Mouse (Mus musculus) lung, embryonic 14.5 days (tissue): Measurements from ENCODE around the gene Wwox. TPM values are rescaled to one million over a fixed set of nuclear protein-coding genes. Genes with fewer than 3 reads are reported as not detected.
A peak's percentile ranks its signal among the peaks of the same experiment; 100 is the strongest.

Source experiments
- ATAC-seq: fragments of 200-750 bp; cut with Nextera tagmentation; 2 replicates; pipeline ENCODE4 v1.8.0; 2017; ENCODE audit warnings: mild to moderate bottlenecking, moderate TSS enrichment, moderate library complexity; ENCODE audit not compliant: insufficient read depth
- DNase-seq: peaks from one replicate; pipeline ENCODE4 v3.0.0-alpha.2; 2015
- H3K27ac ChIP-seq: fragments of 300-500 bp; sonication (generic); 2 replicates; pipeline ENCODE4 v1.5.1; 2014; ENCODE audit warnings: low read depth, mild to moderate bottlenecking, moderate library complexity
- H3K27me3 ChIP-seq: fragments of 300-500 bp; sonication (generic); 2 replicates; pipeline ENCODE4 v1.6.1; 2014; ENCODE audit warnings: low read length, control low read depth; ENCODE audit not compliant: insufficient read depth
- H3K36me3 ChIP-seq: fragments of 300-500 bp; sonication (generic); 2 replicates; pipeline ENCODE4 v1.6.1; 2014; ENCODE audit warnings: control low read depth; ENCODE audit not compliant: insufficient read depth
- H3K4me1 ChIP-seq: fragments of 300-500 bp; sonication (generic); 2 replicates; pipeline ENCODE4 v1.6.1; 2014; ENCODE audit warnings: antibody characterized with exemption, control low read depth; ENCODE audit not compliant: insufficient read depth
- H3K4me2 ChIP-seq: fragments of 300-500 bp; sonication (generic); 2 replicates; pipeline ENCODE4 v1.6.1; 2014; ENCODE audit warnings: mild to moderate bottlenecking
- H3K4me3 ChIP-seq: fragments of 300-500 bp; sonication (generic); 2 replicates; pipeline ENCODE4 v1.5.1; 2014; ENCODE audit warnings: low read depth, low read length
- H3K9ac ChIP-seq: fragments of 300-500 bp; sonication (generic); 2 replicates; pipeline ENCODE4 v1.6.1; 2014
- H3K9me3 ChIP-seq: fragments of 300-500 bp; sonication (generic); 2 replicates; pipeline ENCODE4 v1.6.1; 2016; ENCODE audit warnings: low read depth, low read length, control low read depth
- CTCF ChIP-seq: IDR thresholded peaks from 2 replicates; pipeline ENCODE4 v1.5.1; 2016; ENCODE audit warnings: antibody characterized with exemption, low read depth
- WGBS: fragments of 180-500 bp; shearing (Covaris S2); extraction: QIAGEN DNeasy Blood & Tissue Kit; methylation state at CpG from one replicate; pipeline ENCODE4 v1.1.7; 2014; 5-methylcytosine and 5-hydroxymethylcytosine counted together
- polyA plus RNA-seq: library from polyadenylated mRNA; unstranded; fragments of >200 nt; fragmentation: Nextera tagmentation; extraction: Ambion mirVana; gene quantifications from 2 replicates; pipeline ENCODE4 v1.2.1, GENCODE M21; 2014

Gene Wwox
- 16.1 and 16.3 TPM in 2 replicates for polyA plus RNA-seq

GRCm38 (mm10) chr8:114439334-114440204 is at the start of gene Wwox:
Gene Wwox, plus strand, starts transcription at chr8:114439655.
- peak; percentile 98 for ATAC-seq
- Histone ChIP-seq H3K4me3 (peak within 1 kb of the TSS; percentile 73), H3K27ac (peak within 1 kb of the TSS; percentile 72; the same call in 1 of the 2 replicates), H3K9ac (peak within 1 kb of the TSS; percentile 68), H3K9me3 (no peaks in the 10 kb centered on the region), H3K27me3 (no peaks in the 10 kb centered on the region), H3K4me1 (peaks cover 7% of the 10 kb centered on the region), H3K36me3 (no peaks in the 10 kb centered on the region), H3K4me2 (peak within 1 kb of the TSS; percentile 89)
- WGBS: under 1% methylated on average over 54 of the region's 54 CpGs
- peak; percentile 86 for TF ChIP-seq CTCF
- DNase-seq: peak; percentile 99

- no peak for ATAC-seq
- WGBS: 89% methylated on average over 11 of the region's 13 CpGs
These were observed 48.8 kb upstream of the Wwox start for GRCm38 (mm10) chr8:114390465-114391254.

GRCm38 (mm10) chr8:114398326-114398725 is 41.1 kb upstream of the Wwox start:
- ATAC-seq (no peak), DNase-seq (no peak)
- no peaks in the 10 kb centered on the region for H3K4me1 ChIP-seq
- H3K4me3 ChIP-seq: no peak overlapping the region
- WGBS: 89% methylated on average over 5 of the region's 5 CpGs
- no peaks in the 10 kb centered on the region for H3K9me3 ChIP-seq
- no peaks in the 10 kb centered on the region for H3K36me3 ChIP-seq
- TF ChIP-seq CTCF: no peak
- no peak overlapping the region for H3K27ac ChIP-seq
- no peaks in the 10 kb centered on the region for H3K27me3 ChIP-seq
- H3K9ac ChIP-seq: no peak overlapping the region
- no peak overlapping the region for H3K4me2 ChIP-seq

More at GRCm38 (mm10) chr8:114390465-114391254, 48.8 kb upstream of the Wwox start:
- no peaks in the 10 kb centered on the region for H3K9me3 ChIP-seq
- H3K4me3 ChIP-seq: no peak overlapping the region
- DNase-seq: peak; percentile 34
- H3K9ac ChIP-seq: no peak overlapping the region
- peak; percentile 62 for TF ChIP-seq CTCF
- H3K36me3 ChIP-seq: no peaks in the 10 kb centered on the region
- no peaks in the 10 kb centered on the region for H3K4me1 ChIP-seq
- no peak overlapping the region for H3K27ac ChIP-seq
- no peaks in the 10 kb centered on the region for H3K27me3 ChIP-seq
- no peak overlapping the region for H3K4me2 ChIP-seq

GRCm38 (mm10) chr8:114399273-114399672 is 40.2 kb upstream of the Wwox start:
- Histone ChIP-seq H3K27me3 (no peaks in the 10 kb centered on the region), H3K4me3 (no peak overlapping the region), H3K9me3 (no peaks in the 10 kb centered on the region), H3K9ac (no peak overlapping the region), H3K4me2 (no peak overlapping the region), H3K4me1 (no peaks in the 10 kb centered on the region), H3K36me3 (no peaks in the 10 kb centered on the region), H3K27ac (no peak overlapping the region)
- ATAC-seq (no peak), DNase-seq (no peak)
- TF ChIP-seq CTCF: no peak
- WGBS: 91% methylated on average over 5 of the region's 5 CpGs

GRCm38 (mm10) chr8:114401679-114402078 is 37.8 kb upstream of the Wwox start:
- no peak for DNase-seq
- no peak for TF ChIP-seq CTCF
- Histone ChIP-seq H3K36me3 (no peaks in the 10 kb centered on the region), H3K27me3 (no peaks in the 10 kb centered on the region), H3K4me2 (no peak overlapping the region), H3K9me3 (no peaks in the 10 kb centered on the region), H3K4me3 (no peak overlapping the region), H3K4me1 (no peaks in the 10 kb centered on the region), H3K27ac (no peak overlapping the region), H3K9ac (no peak overlapping the region)
- WGBS: 53% methylated on average over 7 of the region's 7 CpGs
- no peak for ATAC-seq

- H3K4me2 ChIP-seq: no peak overlapping the region
- no peaks in the 10 kb centered on the region for H3K9me3 ChIP-seq
- DNase-seq (no peak), ATAC-seq (no peak)
- H3K27ac ChIP-seq: no peak overlapping the region
- no peaks in the 10 kb centered on the region for H3K36me3 ChIP-seq
- WGBS: 69% methylated on average over 3 of the region's 3 CpGs
- H3K4me3 ChIP-seq: no peak overlapping the region
- no peak overlapping the region for H3K9ac ChIP-seq
- no peak for TF ChIP-seq CTCF
- H3K4me1 ChIP-seq: no peaks in the 10 kb centered on the region
- H3K27me3 ChIP-seq: no peaks in the 10 kb centered on the region
These were observed 28.0 kb upstream of the Wwox start for GRCm38 (mm10) chr8:114411421-114411820.

GRCm38 (mm10) chr8:114417786-114418185 is 21.7 kb upstream of the Wwox start, which contains the start of gene Clec3a:
Gene Clec3a, plus strand, starts transcription at chr8:114418086.
- Histone ChIP-seq H3K27me3 (no peaks in the 10 kb centered on the region), H3K4me2 (no peak within 1 kb of the TSS), H3K9me3 (no peaks in the 10 kb centered on the region), H3K9ac (no peak within 1 kb of the TSS), H3K36me3 (no peaks in the 10 kb centered on the region), H3K4me1 (no peaks in the 10 kb centered on the region), H3K27ac (no peak within 1 kb of the TSS), H3K4me3 (no peak within 1 kb of the TSS)
- TF ChIP-seq CTCF: no peak
- DNase-seq (peak; percentile 15), ATAC-seq (no peak)
- 58% methylated on average over 8 of the region's 8 CpGs for WGBS
